Mouse (Mus musculus): Measurements from ENCODE around the gene Cideb.
A peak's percentile ranks its signal among the peaks of the same experiment; 100 is the strongest.

Cideb gene

GRCm38 (mm10) chr14:55758363-55758784, at the start of gene Cideb:
Cideb (minus strand) TSS chr14:55758458.
- peak; percentile 84 to 90 for DNase-seq

DNA sequence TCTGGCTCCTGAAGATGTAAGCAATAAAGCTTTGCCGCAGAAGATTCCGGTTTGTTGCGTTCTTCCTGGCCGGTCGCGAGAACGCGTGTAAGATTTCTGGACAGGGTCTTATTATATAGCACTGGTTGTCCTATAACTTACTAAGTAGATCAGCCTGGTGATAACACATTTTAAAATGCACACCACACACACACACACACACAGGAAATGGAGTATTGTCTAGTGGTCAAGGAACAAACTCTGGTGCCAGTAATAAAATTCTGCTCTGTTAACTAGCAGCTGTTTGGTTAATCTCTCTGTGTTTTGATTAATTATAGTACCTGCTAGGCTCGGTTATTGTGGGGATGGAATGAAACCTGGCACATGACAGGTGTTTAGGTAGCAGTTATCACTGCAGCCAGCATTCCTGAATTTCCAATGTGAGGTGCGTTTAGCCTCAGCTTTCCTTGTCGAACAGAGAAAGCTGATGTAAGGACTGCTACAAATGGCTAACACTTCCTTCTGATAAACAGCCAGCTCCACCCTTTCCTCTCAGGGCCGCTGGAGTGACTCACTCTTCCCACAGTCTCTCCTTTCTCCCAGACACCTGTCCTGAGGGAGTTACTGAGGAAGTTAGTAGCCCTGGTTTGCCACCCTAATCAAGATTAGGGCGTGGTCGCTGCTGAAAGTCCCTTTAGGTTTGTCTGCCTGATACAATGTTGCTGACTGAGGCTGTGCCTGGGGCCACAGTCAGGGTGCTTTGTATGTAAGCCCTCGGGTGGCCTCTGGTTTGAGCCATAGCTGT, 37.3 kb upstream of the Cideb start:
- no peak for DNase-seq

DNA sequence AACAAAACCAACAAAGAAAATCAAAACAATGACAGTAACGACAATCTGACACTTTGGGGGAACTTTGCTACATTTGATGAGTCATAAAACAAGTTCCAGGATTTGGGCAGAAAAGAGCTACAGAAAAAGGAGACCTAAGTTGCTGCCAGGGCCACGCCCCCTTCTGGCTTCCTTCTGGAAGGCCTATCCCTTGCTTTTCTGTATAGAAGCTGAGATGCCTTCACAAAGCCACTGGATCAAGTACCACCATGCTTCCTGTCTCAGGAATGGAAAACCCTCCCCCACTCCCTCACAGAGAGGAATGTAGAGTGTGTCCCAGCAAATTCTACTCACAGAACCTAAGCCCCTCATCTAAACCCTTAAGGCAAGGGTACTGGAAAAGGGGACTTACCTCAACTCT, 35.7 kb upstream of the Cideb start:
- DNase-seq, result no peak

DNA sequence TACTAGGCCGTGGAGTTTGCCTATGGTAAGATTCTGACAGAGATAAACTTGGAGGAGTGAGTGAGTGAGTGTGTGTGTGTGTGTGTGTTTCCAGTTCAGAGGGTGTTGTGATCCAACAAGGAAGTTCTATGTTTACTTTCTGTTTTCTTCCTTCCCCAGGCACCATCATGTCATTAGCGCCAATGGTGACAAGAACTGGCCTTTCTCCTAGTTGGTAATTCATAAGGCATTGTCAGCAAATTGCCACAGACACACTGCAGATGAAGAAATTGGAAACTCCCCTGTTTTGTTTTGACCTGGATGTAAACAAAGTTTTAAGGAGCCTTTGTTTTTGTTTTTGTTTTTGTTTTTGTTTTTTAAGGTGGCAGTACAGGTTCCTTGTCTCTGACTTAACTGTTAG, 35.2 kb upstream of the Cideb start:
- DNase-seq, result no peak

- peak in 1 of 2 experiments; percentile 40 for DNase-seq
These were observed 30.2 kb upstream of the Cideb start, which contains the start of gene Ripk3 for GRCm38 (mm10) chr14:55788256-55789050. Ripk3 (minus strand) TSS chr14:55788865.

DNA sequence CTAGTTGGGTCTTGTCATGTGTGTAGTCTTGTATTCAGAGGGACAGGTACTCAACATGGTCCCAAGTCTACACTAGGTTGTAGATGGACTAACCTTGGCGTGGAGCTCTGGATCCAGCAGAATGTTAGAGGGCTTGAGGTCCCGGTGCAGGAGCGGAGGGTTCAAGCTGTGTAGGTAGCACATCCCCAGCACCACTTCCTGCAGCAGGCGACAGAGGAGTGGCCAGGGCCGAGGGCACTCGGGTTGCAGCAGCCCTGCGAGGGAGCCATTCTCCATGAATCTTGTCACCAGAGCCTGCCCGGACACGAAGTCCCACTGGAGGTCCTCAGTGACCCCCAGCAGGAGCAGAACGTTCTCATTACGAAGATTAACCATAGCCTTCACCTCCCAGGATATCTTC, 29.5 kb upstream of the Cideb start:
- no peak for DNase-seq

GRCm38 (mm10) chr14:55785195-55785594, 26.9 kb upstream of the Cideb start:
- no peak for DNase-seq

DNA sequence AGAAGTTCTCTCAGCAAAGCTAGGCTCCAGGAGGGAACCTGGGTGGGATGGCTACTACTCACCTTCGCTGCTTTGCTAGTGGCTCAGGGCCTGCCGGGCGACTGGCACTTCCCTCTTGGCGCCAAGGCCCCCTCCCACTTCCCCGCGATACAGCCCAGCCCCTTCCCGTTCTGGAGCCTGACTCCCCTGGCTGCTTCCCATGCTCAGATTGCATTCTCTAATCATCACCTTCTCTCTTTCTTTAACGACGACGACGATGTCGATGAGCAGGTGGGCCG, 25.6 kb upstream of the Cideb start, which contains the start of gene Adcy4:
Gene Adcy4 (minus strand): TSS at position 138 of the 278 bp plus-strand sequence.
- DNase-seq, result no peak

- peak in 1 of 2 experiments; percentile 64 for DNase-seq
These were observed 25.1 kb upstream of the Cideb start for GRCm38 (mm10) chr14:55783171-55783957.

DNA sequence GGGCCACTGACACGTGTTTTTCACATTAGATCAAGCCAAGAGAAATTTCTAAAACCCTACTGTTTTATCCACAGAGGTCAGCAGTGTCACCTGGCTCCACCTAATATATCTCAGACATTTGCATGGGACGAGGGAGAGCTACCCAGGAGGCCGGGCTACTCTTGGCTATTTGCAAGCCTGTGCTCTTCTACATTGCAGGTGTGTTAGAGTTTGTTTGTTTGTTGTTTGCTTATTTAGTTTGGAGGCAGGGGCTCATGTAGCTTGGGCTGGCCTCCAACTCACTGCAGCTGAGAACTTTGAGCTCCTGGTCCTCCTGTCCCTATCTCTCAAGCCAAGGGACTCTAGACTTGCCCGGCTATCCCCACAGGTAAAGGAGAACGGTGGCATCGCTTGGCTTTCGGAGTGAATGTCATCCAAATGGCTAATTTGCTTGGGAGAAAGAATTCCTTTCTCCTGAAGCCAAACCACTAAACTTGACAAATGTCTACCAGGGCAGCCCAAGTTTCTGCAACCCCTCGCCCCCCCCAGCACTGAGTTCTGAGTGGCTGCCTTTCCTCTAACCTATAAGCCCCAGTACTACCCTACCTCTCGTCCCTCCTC, 24.2 kb upstream of the Cideb start:
- no peak for DNase-seq

GRCm38 (mm10) chr14:55781310-55781709, 23.1 kb upstream of the Cideb start:
- peak; percentile 62 to 73 for DNase-seq

DNA sequence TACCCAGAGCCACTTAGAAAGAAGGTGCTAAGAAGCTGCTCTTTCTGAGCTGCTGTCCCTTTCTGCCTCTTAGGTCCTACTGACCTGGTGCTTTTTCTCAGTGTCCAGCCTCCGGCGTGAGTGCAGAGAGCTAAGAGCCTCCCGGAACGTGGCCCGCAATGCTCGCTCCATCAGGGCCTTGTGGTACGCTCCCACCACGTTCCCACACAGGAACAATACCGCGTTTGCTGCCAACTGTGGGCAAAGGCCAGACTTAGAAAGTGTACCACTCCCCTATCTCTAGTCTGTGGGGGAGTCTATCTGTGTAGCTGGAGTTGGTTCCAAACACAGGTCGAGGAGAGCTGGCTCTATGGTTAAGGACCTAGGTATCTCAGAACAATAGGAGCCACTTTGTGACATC, 22.5 kb upstream of the Cideb start:
- DNase-seq, result no peak

- no peak for DNase-seq
These were observed 21.4 kb upstream of the Cideb start for GRCm38 (mm10) chr14:55779656-55780055.

DNA sequence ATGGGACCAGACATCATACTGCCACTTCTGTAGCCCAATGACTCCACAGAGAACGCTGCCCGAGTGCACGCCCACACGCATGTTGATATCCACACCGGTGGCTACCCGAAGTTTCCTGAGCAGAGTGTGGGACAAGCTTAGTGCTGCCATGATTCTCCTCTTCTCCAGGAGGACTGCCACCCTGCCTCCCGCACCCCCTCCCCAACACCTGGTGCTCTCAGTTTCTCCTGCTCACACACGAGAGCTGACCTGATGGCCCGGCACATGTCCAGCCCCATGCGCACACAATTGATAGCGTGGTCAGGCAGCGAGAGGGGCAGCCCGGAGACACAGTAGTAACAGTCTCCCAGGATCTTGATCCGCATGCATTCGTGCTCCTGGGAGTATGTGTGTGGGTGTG, 20.4 kb upstream of the Cideb start:
- DNase-seq, result no peak

DNA sequence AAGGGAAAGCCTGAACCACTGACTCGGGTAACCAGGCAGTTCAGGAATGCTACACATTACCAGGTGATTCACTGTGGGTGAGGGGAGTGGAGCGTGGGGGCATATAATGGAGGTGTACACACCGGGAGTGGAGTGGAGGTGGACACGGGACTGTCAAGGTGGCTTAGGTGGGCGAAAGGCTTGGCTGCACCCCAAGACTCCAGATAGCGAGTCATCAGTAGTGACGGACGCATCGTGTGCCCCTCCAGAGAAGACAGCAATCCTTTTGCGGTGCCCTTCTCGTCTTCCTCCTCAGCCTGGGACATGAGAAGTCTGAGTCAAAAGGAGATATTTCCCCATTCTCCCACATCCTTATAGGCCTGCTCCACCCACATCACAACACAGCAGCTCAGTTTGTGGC, 19.5 kb upstream of the Cideb start:
- no peak for DNase-seq

- no peak for DNase-seq
These were observed 18.9 kb upstream of the Cideb start for GRCm38 (mm10) chr14:55777176-55777575.

DNA sequence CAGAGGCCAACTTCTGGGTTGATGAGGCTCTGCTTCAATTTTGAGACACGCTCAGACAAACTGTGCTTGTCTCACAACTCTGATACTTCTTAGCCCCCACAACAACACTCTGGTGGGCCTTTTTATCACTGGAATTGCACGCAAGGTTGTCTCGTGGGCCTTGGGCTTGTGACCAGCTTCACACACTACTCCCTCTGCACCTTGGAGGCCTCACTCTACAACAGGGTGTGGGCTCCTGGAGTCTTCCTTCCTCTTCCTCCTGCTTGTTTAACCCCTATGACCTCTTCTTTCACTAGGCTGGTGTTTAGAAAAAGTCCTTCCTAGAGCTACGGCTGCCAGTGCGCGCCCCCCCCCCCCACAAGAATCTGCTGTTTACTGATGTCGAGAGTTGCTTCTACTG, 18.5 kb upstream of the Cideb start:
- no peak for DNase-seq

GRCm38 (mm10) chr14:55769087-55769703, 10.9 kb upstream of the Cideb start:
- DNase-seq, result no peak

DNA sequence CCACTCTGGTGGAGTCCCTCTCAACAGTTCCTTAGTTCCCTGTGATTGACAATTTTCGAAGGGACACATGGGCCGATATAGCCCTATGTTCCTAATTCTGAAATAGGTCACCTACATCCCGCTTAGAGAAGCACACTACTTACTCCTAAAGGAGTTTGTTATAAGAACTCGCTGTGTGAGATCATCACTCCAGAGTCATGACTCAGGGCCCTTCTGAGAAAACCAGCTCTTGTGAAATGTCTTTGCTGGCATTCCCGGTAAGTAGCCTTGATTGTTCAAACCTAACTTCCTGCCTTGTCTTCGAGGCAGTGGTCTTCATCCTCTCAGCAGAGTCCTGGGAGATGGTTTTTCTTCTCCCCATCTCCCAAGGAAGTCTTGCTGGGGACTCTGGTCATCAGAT, 10.3 kb upstream of the Cideb start:
- no peak for DNase-seq

- peak; percentile 61 to 77 for DNase-seq
These were observed 9.5 kb upstream of the Cideb start for GRCm38 (mm10) chr14:55767519-55768414.

DNA sequence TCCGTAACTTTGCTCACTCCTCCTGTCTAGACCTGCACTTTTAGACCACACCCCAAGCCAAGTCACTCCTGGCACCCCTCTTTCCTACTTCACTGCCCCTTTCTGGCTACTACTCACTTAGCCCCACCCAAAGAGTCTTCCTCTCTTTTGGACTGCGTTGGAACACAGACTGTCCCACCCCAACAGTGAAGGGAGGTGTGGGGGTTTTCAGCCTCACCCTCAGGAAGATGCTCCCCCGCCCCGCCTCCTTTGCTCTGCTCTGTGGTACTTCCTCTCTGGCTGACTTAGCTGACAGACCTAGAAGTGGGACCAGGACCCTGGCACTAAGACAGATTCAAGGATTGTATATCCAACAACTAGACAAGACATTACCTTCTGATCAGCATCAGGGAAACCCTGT, 7.4 kb upstream of the Cideb start, which contains the start of gene Ltb4r1:
Gene Ltb4r1 (plus strand): TSS at position 267 of the 400 bp plus-strand sequence.
- no peak for DNase-seq
